Mouse (Mus musculus) NIH3T3 (cell line): Measurements from ENCODE around the gene Dgke.

Experiments used
- DNase-seq: peaks from one replicate; pipeline ENCODE4 v3.0.0-alpha.2; 2012; ENCODE audit warnings: low read depth

The Dgke gene

GRCm38 (mm10) chr11:89035552-89035951 lies 31.1 kb downstream of the Dgke start:
- no peak for DNase-seq

- no peak for DNase-seq
Measured at GRCm38 (mm10) chr11:89034592-89034991, 32.1 kb downstream of the Dgke start.

GRCm38 (mm10) chr11:89031189-89031588 lies 35.5 kb downstream of the Dgke start:
- peak; percentile 87 for DNase-seq

- no peak for DNase-seq
Measured at GRCm38 (mm10) chr11:89030552-89030951, 36.1 kb downstream of the Dgke start.

GRCm38 (mm10) chr11:89028871-89029405 lies 37.7 kb downstream of the Dgke start:
- DNase-seq: no peak

GRCm38 (mm10) chr11:89027955-89028361 lies 38.7 kb downstream of the Dgke start:
- DNase-seq: no peak

- no peak for DNase-seq
Measured at GRCm38 (mm10) chr11:89026117-89026516, 40.5 kb downstream of the Dgke start.

GRCm38 (mm10) chr11:89025603-89026002 lies 41.0 kb downstream of the Dgke start:
- no peak for DNase-seq

- DNase-seq: peak; percentile 80
Measured at GRCm38 (mm10) chr11:89024181-89024881, 42.3 kb downstream of the Dgke start.

- DNase-seq: peak; percentile 40
Measured at GRCm38 (mm10) chr11:89023477-89023876, 43.2 kb downstream of the Dgke start.

- DNase-seq: no peak
Measured at GRCm38 (mm10) chr11:89022120-89022731, 44.4 kb downstream of the Dgke start.

- no peak for DNase-seq
Measured at GRCm38 (mm10) chr11:89021687-89022086, 45.0 kb downstream of the Dgke start.

GRCm38 (mm10) chr11:89020681-89021305 lies 45.9 kb downstream of the Dgke start:
- peak; percentile 31 for DNase-seq

- no peak for DNase-seq
Measured at GRCm38 (mm10) chr11:89017514-89018182, 49.0 kb downstream of the Dgke start.

GRCm38 (mm10) chr11:89012241-89012640 lies 54.4 kb downstream of the Dgke start:
- no peak for DNase-seq

- no peak for DNase-seq
Measured at GRCm38 (mm10) chr11:89009496-89009895, 57.2 kb downstream of the Dgke start.

- no peak for DNase-seq
Measured at GRCm38 (mm10) chr11:89009066-89009465, 57.6 kb downstream of the Dgke start.

- DNase-seq: no peak
Measured at GRCm38 (mm10) chr11:89007582-89007981, 59.1 kb downstream of the Dgke start.

GRCm38 (mm10) chr11:89006404-89006803 lies 60.2 kb downstream of the Dgke start:
- no peak for DNase-seq

- DNase-seq: no peak
Measured at GRCm38 (mm10) chr11:89005473-89005872, 61.2 kb downstream of the Dgke start.

- no peak for DNase-seq
Measured at GRCm38 (mm10) chr11:89003726-89004125, 62.9 kb downstream of the Dgke start.

- DNase-seq: no peak
Measured at GRCm38 (mm10) chr11:89003078-89003477, 63.6 kb downstream of the Dgke start.
